Mouse (Mus musculus) monocyte, adult 2 months (primary cell): ENCODE results near the gene Tnks1bp1.

Experiments used
- DNase-seq, 2 experiments: peaks; one replicate each; pipeline ENCODE4 v3.0.0; 2022; ENCODE audit warnings: low spot score in 2 of 2, low read depth in 1 of 2

Tnks1bp1 gene

GRCm38 (mm10) chr2:85037047-85038026 is 10.5 kb upstream of the Tnks1bp1 start, which contains the start of the genes Ssrp1 and P2rx3:
Gene Ssrp1 (plus strand): TSS chr2:85037234.
Gene P2rx3 (minus strand): TSS chr2:85037462.
- peak; percentile 71 to 85 for DNase-seq

DNA sequence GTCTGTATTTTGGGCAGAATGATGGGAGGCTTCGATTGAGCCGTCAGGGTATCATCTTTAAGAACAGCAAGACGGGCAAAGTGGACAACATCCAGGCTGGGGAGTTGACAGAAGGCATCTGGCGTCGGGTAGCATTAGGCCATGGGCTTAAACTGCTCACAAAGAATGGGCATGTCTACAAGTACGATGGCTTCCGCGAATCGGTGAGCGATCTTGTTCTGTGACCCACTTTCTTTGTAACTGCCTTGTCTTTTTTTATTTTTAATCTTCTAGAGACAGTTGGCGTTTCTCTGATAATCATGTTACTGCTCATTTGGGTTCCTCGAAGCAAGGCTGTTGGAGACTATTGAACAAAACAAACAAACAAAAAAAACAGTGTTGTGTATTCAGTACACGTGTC is 9.5 kb upstream of the Tnks1bp1 start:
- DNase-seq, result no peak

GRCm38 (mm10) chr2:85043623-85044022 is 4.2 kb upstream of the Tnks1bp1 start:
- DNase-seq, result no peak

GRCm38 (mm10) chr2:85046222-85046621 is 1.6 kb upstream of the Tnks1bp1 start:
- no peak for DNase-seq

DNA sequence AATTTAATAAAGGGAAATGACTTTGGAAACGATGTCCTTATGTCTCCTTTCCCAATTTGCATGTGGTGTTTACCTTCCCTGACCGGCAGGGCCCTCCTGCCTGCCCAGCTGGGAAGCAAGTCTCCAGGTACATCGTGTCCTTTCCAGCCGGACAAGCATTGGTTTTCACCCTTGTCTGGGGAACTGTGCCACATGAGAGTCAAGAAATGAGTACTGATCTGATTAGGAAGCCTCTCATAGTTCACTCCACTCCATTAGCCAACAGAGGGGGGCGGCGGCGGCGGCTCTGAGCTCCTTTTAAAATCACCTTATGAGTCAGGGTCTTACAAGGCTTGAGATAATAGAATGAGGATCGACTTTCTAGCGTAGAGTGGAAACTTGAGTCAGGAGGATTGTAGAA is 741 bp upstream of the Tnks1bp1 start:
- no peak for DNase-seq

DNA sequence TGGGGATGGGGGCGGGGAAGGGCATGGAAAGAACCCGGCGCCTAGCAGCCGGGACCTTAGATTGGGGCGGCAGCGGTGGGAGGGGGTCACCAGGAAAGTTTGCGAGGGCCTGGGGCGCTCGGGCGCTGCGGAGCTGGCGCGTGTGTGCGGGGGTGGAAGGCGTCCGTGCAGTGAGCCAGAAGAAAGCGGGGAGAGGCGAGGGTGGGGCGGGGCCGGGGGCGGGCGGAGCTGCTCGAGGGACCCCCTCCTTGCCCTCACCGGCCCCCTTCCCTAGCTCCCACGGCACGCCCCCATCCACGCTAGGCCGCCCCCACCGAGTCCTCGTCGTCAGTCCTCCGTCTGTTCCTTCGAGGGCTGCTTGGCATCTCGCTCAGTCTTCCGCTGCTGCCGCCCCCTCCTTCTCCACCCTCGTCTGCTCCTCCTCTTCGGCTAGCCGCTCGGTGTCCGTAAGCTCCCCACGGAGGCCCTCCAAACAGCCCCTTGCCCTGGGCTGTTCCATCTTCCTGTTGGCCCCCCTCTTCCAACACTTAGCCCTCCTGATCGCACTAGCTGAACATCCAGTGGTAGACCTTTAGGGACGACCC is 438 bp downstream of the Tnks1bp1 start:
- no peak for DNase-seq

DNA sequence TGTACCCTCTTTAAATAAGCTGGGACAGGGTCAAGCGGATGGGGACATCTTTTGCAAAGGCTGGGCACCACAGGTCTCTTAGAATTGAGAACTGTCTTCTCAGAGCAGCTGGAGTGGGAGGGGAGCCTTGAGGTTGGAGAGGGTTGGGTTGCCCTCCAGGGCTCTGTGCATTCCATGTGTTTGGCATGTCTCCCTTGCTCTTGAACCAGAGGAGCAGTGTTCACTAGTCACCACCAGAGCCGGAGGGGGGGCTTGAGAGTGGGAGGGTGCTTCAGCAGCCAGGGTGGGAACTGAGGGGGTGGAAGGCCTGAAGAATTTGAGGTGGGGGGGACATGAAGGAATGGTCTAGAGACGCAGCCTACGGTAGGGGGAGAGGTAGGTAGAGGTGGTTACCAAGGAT is 1.5 kb downstream of the Tnks1bp1 start:
- DNase-seq, result no peak

DNA sequence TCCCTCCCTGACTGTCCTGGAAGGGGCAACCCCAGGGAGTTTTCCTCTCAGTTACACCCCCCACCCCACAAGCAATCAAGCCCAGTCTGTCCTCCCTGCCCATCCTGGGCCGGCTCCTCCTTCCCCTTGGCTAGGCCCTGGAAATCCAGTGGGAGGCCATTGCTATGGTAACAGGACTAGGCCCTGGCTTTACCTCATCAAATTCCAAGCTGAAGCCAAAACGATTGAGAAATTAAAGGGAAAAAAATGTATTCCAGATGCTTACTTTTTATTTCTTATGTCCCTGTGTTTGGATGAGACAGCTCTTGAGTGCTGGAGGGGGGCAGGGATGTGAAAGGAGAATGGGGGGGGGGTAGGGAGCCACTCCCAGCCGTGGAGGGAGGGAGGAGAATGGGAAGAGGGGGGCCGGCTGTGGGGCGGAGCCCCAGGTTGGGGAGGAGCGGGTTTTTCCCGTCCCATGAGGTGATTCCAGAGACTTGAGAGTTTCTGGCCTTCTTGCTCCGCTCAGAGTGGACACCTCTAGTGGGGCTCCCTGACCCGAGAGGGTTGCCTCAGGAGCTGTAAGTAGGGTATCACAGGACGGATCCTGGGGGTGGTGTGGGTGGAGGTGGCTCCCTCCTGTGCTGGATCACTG is 2.3 kb downstream of the Tnks1bp1 start:
- no peak for DNase-seq

DNA sequence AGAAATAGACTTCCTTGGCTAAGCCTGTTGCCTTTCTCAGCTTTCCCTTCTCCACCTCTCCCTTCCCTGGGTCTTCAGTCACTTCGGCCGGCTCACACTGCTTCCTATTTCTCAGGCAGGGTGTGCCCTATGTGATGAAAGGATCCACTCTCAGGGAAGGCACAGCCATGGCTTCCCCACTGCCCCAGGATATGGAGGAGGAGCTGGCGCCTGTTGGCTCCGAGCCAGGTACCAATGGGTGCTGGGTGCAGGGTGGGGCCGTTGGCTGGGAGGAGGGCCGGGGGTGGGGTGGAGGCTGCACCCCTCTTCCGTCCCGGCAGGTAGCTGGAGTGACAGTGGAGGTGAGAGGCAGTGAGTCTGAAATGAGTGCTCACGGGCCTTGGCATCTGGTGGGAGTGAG is 2.9 kb downstream of the Tnks1bp1 start:
- DNase-seq, result no peak

- DNase-seq, result no peak
Observed at GRCm38 (mm10) chr2:85053192-85053816, 5.5 kb downstream of the Tnks1bp1 start.

- DNase-seq, result no peak
Observed at GRCm38 (mm10) chr2:85056711-85057110, 8.9 kb downstream of the Tnks1bp1 start.

GRCm38 (mm10) chr2:85059677-85060076 is 11.9 kb downstream of the Tnks1bp1 start:
- no peak for DNase-seq

- no peak for DNase-seq
Observed at GRCm38 (mm10) chr2:85060591-85061060, 12.8 kb downstream of the Tnks1bp1 start.

DNA sequence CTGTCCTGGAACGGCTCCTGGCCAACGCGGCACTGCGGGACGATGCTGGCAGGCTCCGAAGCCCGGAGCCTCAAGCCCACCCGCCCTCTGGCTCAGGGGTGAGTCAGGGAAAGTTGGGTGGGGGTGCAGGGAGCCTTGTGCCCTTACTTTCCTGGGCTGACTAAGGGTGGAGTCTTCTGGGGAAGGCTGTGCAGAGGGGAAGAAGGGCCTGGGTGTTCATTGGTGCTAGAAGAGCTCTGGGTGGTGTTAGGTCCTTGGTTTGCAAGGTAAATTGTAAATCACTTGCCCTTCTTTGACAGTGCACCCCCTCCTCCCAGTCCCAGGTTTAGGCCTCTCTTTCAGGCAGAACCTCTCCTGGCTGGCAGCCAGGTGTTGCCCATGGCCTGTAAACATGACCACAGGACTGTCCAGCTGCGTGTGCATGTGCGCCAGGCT is 13.3 kb downstream of the Tnks1bp1 start:
- no peak for DNase-seq

- DNase-seq, result no peak
Observed at GRCm38 (mm10) chr2:85065141-85065875, 17.5 kb downstream of the Tnks1bp1 start.

- no peak for DNase-seq
Observed at GRCm38 (mm10) chr2:85066937-85067336, 19.1 kb downstream of the Tnks1bp1 start.

DNA sequence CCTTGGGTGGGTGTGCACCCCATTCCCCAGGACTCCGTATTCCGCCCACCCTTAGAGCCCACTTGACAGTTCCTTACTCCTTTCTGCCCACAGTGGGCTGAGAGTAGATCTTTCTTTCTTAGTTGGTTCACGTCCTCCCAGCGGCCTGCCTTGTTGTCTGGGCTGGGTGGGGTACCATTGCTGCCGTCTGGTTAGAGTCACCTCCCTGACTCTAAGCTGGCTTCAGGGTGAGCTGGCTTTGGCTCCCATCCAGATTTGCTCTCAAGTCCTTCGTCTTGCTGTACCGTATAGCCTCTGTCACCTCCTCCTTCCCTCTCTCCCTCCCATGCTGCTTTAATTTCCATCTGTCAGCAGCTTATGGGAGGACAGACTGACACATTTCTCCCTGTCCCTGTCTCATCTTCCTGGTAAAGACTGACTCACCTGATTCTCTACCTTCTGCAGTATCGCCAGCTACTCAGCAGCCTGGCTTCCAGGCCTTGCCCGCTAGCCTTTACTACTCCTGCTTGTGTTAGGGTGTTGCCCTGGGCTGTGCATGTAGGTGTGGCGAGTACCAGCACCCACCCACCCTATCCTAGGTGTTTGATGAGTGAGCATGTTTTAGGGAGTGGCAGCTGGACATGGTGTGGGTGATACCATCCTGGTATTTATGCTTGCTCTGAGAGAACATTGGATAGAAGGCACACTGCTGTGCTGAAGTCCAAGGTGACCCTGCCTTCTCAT is 20.2 kb downstream of the Tnks1bp1 start:
- no peak for DNase-seq

- DNase-seq, result no peak
Observed at GRCm38 (mm10) chr2:85068626-85069025, 20.8 kb downstream of the Tnks1bp1 start.

GRCm38 (mm10) chr2:85070086-85070485 is 22.3 kb downstream of the Tnks1bp1 start:
- no peak for DNase-seq

GRCm38 (mm10) chr2:85071921-85072320 is 24.1 kb downstream of the Tnks1bp1 start:
- DNase-seq, result no peak
